Mouse (Mus musculus) liver, embryonic 15.5 days (tissue): ENCODE measurements at regions not wholly inside any gene's neighbourhood (a gene's known extent, or its start where the extent isn't known, plus 50 kb on each side); places are given as distances from the start of the nearest gene placed in this dataset.

Experiments used
- ATAC-seq: fragments of 200-750 bp; cut with Nextera tagmentation; 2 replicates; pipeline ENCODE4 v1.8.0; 2017; ENCODE audit warnings: moderate number of reproducible peaks, mild to moderate bottlenecking, moderate library complexity; ENCODE audit not compliant: insufficient read depth
- H3K27ac ChIP-seq: fragments of 300-500 bp; sonication (generic); replicated peaks from 2 replicates; pipeline ENCODE4 v1.5.1; 2015; ENCODE audit warnings: mild to moderate bottlenecking, inconsistent platforms
- H3K27me3 ChIP-seq: fragments of 300-500 bp; sonication (generic); 2 replicates; pipeline ENCODE4 v1.6.1; 2015; ENCODE audit warnings: mild to moderate bottlenecking, inconsistent platforms
- H3K36me3 ChIP-seq: fragments of 300-500 bp; sonication (generic); replicated peaks from 2 replicates; pipeline ENCODE4 v1.6.1; 2015; ENCODE audit warnings: moderate library complexity, mild to moderate bottlenecking, inconsistent platforms
- H3K4me1 ChIP-seq: fragments of 300-500 bp; sonication (generic); replicated peaks from 2 replicates; pipeline ENCODE4 v1.6.1; 2015; ENCODE audit warnings: inconsistent platforms
- H3K4me2 ChIP-seq: fragments of 300-500 bp; sonication (generic); 2 replicates; pipeline ENCODE4 v1.6.1; 2015; ENCODE audit warnings: moderate library complexity, mild to moderate bottlenecking, inconsistent platforms
- H3K4me3 ChIP-seq: fragments of 300-500 bp; sonication (generic); replicated peaks from 2 replicates; pipeline ENCODE4 v1.5.1; 2015; ENCODE audit warnings: mild to moderate bottlenecking, inconsistent platforms
- H3K9ac ChIP-seq: fragments of 300-500 bp; sonication (generic); 2 replicates; pipeline ENCODE4 v1.6.1; 2015; ENCODE audit warnings: moderate library complexity, mild to moderate bottlenecking, inconsistent platforms
- H3K9me3 ChIP-seq: fragments of 300-500 bp; sonication (generic); replicated peaks from 2 replicates; pipeline ENCODE4 v1.6.1; 2016; ENCODE audit warnings: inconsistent platforms
- WGBS: fragments of 180-500 bp; shearing (Covaris S2); methylation state at CpG from one replicate; pipeline ENCODE4 v1.1.7; 2015; ENCODE audit warnings: mixed read lengths; ENCODE audit not compliant: insufficient replicate concordance; 5-methylcytosine and 5-hydroxymethylcytosine counted together

- ATAC-seq = no peak
- H3K36me3 ChIP-seq = no peaks in the 10 kb centered on the region
- no peak overlapping the region for H3K27ac ChIP-seq
- no peaks in the 10 kb centered on the region for H3K4me1 ChIP-seq
- no peaks in the 10 kb centered on the region for H3K9me3 ChIP-seq
- 60% methylated on average over 3 of the region's 3 CpGs for WGBS
- H3K27me3 ChIP-seq = no peaks in the 10 kb centered on the region
- no peak overlapping the region for H3K4me3 ChIP-seq
- no peak overlapping the region for H3K9ac ChIP-seq
- H3K4me2 ChIP-seq = no peak overlapping the region
Measured at GRCm38 (mm10) chr5:111659229-111659628, 74.5 kb upstream of the Gm26897 start.

- Histone ChIP-seq H3K27ac (no peak overlapping the region), H3K9me3 (no peaks in the 10 kb centered on the region), H3K4me3 (no peak overlapping the region), H3K36me3 (no peaks in the 10 kb centered on the region), H3K27me3 (no peaks in the 10 kb centered on the region), H3K4me2 (no peak overlapping the region), H3K4me1 (no peaks in the 10 kb centered on the region), H3K9ac (no peak overlapping the region)
- ATAC-seq = no peak
- 70% methylated on average over 10 of the region's 10 CpGs for WGBS
Measured at GRCm38 (mm10) chr5:111660447-111660846, 73.3 kb upstream of the Gm26897 start.

GRCm38 (mm10) chr5:111660968-111661367 is 72.8 kb upstream of the Gm26897 start:
- Histone ChIP-seq H3K4me1 (no peaks in the 10 kb centered on the region), H3K9me3 (no peaks in the 10 kb centered on the region), H3K36me3 (no peaks in the 10 kb centered on the region), H3K4me3 (no peak overlapping the region), H3K9ac (no peak overlapping the region), H3K27ac (no peak overlapping the region), H3K4me2 (no peak overlapping the region), H3K27me3 (no peaks in the 10 kb centered on the region)
- 60% methylated on average over 6 of the region's 6 CpGs for WGBS
- ATAC-seq = no peak

GRCm38 (mm10) chr5:111661971-111662370 is 71.8 kb upstream of the Gm26897 start:
- WGBS = 66% methylated on average over 12 of the region's 12 CpGs
- no peaks in the 10 kb centered on the region for H3K4me1 ChIP-seq
- H3K27me3 ChIP-seq = no peaks in the 10 kb centered on the region
- H3K4me3 ChIP-seq = no peak overlapping the region
- no peak overlapping the region for H3K9ac ChIP-seq
- no peak for ATAC-seq
- H3K4me2 ChIP-seq = no peak overlapping the region
- no peak overlapping the region for H3K27ac ChIP-seq
- no peaks in the 10 kb centered on the region for H3K36me3 ChIP-seq
- H3K9me3 ChIP-seq = no peaks in the 10 kb centered on the region

- H3K4me3 ChIP-seq = no peak overlapping the region
- H3K9me3 ChIP-seq = no peaks in the 10 kb centered on the region
- no peaks in the 10 kb centered on the region for H3K36me3 ChIP-seq
- WGBS = 80% methylated on average over 7 of the region's 7 CpGs
- ATAC-seq = no peak
- no peak overlapping the region for H3K9ac ChIP-seq
- H3K4me2 ChIP-seq = no peak overlapping the region
- H3K27me3 ChIP-seq = no peaks in the 10 kb centered on the region
- H3K27ac ChIP-seq = no peak overlapping the region
- no peaks in the 10 kb centered on the region for H3K4me1 ChIP-seq
Measured at GRCm38 (mm10) chr5:111663831-111664230, 69.9 kb upstream of the Gm26897 start.

GRCm38 (mm10) chr5:111665406-111665805 is 68.3 kb upstream of the Gm26897 start:
- no peak for ATAC-seq
- Histone ChIP-seq H3K27ac (no peak overlapping the region), H3K4me2 (no peak overlapping the region), H3K27me3 (no peaks in the 10 kb centered on the region), H3K36me3 (no peaks in the 10 kb centered on the region), H3K9me3 (no peaks in the 10 kb centered on the region), H3K4me1 (no peaks in the 10 kb centered on the region), H3K9ac (no peak overlapping the region), H3K4me3 (no peak overlapping the region)
- 65% methylated on average over 19 of the region's 19 CpGs for WGBS

- Histone ChIP-seq H3K27ac (no peak overlapping the region), H3K4me2 (no peak overlapping the region), H3K4me1 (no peaks in the 10 kb centered on the region), H3K9me3 (no peaks in the 10 kb centered on the region), H3K9ac (no peak overlapping the region), H3K4me3 (no peak overlapping the region), H3K27me3 (no peaks in the 10 kb centered on the region), H3K36me3 (no peaks in the 10 kb centered on the region)
- WGBS = 47% methylated on average over 8 of the region's 8 CpGs
- no peak for ATAC-seq
Measured at GRCm38 (mm10) chr5:111666007-111666406, 67.7 kb upstream of the Gm26897 start.

- Histone ChIP-seq H3K4me2 (no peak overlapping the region), H3K36me3 (no peaks in the 10 kb centered on the region), H3K9ac (no peak overlapping the region), H3K9me3 (no peaks in the 10 kb centered on the region), H3K4me1 (no peaks in the 10 kb centered on the region), H3K27me3 (no peaks in the 10 kb centered on the region), H3K27ac (no peak overlapping the region), H3K4me3 (no peak overlapping the region)
- 40% methylated on average over 3 of the region's 3 CpGs for WGBS
- ATAC-seq = no peak
Measured at GRCm38 (mm10) chr5:111667901-111668300, 65.8 kb upstream of the Gm26897 start.

GRCm38 (mm10) chr5:111669139-111669538 is 64.6 kb upstream of the Gm26897 start:
- ATAC-seq = no peak
- H3K36me3 ChIP-seq = no peaks in the 10 kb centered on the region
- no peaks in the 10 kb centered on the region for H3K4me1 ChIP-seq
- no peak overlapping the region for H3K27ac ChIP-seq
- no peak overlapping the region for H3K4me3 ChIP-seq
- no peaks in the 10 kb centered on the region for H3K9me3 ChIP-seq
- no peaks in the 10 kb centered on the region for H3K27me3 ChIP-seq
- no peak overlapping the region for H3K4me2 ChIP-seq
- no peak overlapping the region for H3K9ac ChIP-seq

GRCm38 (mm10) chr5:111671762-111672161 is 62.0 kb upstream of the Gm26897 start:
- Histone ChIP-seq H3K4me2 (no peak overlapping the region), H3K36me3 (no peaks in the 10 kb centered on the region), H3K9ac (no peak overlapping the region), H3K4me3 (no peak overlapping the region), H3K9me3 (no peaks in the 10 kb centered on the region), H3K27ac (no peak overlapping the region), H3K27me3 (no peaks in the 10 kb centered on the region), H3K4me1 (no peaks in the 10 kb centered on the region)
- 41% methylated on average over 6 of the region's 6 CpGs for WGBS
- ATAC-seq = no peak

- Histone ChIP-seq H3K4me1 (no peaks in the 10 kb centered on the region), H3K27ac (no peak overlapping the region), H3K4me2 (no peak overlapping the region), H3K9me3 (no peaks in the 10 kb centered on the region), H3K4me3 (no peak overlapping the region), H3K27me3 (no peaks in the 10 kb centered on the region), H3K36me3 (no peaks in the 10 kb centered on the region), H3K9ac (no peak overlapping the region)
- no peak for ATAC-seq
- 43% methylated on average over 6 of the region's 6 CpGs for WGBS
Measured at GRCm38 (mm10) chr5:111674976-111675672, 58.6 kb upstream of the Gm26897 start.

GRCm38 (mm10) chr5:111675673-111676261 is 58.0 kb upstream of the Gm26897 start:
- no peak overlapping the region for H3K27ac ChIP-seq
- H3K36me3 ChIP-seq = no peaks in the 10 kb centered on the region
- no peak overlapping the region for H3K9ac ChIP-seq
- H3K4me1 ChIP-seq = no peaks in the 10 kb centered on the region
- ATAC-seq = no peak; the same call in 1 of the 2 replicates
- no peak overlapping the region for H3K4me2 ChIP-seq
- no peak overlapping the region for H3K4me3 ChIP-seq
- H3K27me3 ChIP-seq = no peaks in the 10 kb centered on the region
- no peaks in the 10 kb centered on the region for H3K9me3 ChIP-seq
- 23% methylated on average over 8 of the region's 8 CpGs for WGBS
